Mouse (Mus musculus) left cerebral cortex, postnatal 10 days (tissue): ENCODE data around the gene Sytl5. TPM values are rescaled to one million over a fixed set of nuclear protein-coding genes. Genes with fewer than 3 reads are reported as not detected.

Experiments
- DNase-seq, 2 experiments: peaks; one replicate each; pipeline ENCODE4 v3.0.0; 2021 to 2022; ENCODE audit warnings: low spot score in 2 of 2, mixed read lengths in 1 of 2; ENCODE audit errors: extremely low spot score in 1 of 2
- intact Hi-C: fragments of 180-260 bp; cut with DNase I; formaldehyde crosslinking; loops from one replicate; pipeline ENCODE4 v1.15.1; 2025
- total RNA-seq, 2 experiments: library from RNA; stranded (reverse); gene quantifications; 2 replicates each; pipeline ENCODE4 v1.2.3; 2021

Gene Sytl5
- 1 to 10 TPM; 2.3 to 2.7 TPM for total RNA-seq

DNA sequence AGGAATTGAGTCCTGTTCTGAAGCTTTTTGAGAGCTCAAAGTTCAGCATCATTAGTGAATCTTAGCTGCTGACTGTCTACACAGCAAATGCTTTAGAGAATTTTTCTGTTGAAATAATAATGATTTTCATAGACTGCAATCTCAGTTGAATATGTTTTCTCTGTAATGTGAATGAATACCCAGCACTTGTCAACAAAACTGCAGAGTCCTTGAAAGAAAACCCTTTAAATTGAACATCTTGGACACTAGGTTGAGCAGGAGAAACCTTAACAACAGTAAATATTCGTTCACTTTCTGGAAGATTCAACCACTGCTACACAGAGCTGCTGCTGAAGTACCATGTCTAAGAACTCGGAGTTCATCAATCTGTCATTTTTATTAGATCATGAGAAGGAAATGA lies at the start of gene Sytl5:
Gene Sytl5, plus strand, starts transcription at position 301 of the 400 bp plus-strand sequence.
- intact Hi-C loops: no loop called here
- DNase-seq: no peak

DNA sequence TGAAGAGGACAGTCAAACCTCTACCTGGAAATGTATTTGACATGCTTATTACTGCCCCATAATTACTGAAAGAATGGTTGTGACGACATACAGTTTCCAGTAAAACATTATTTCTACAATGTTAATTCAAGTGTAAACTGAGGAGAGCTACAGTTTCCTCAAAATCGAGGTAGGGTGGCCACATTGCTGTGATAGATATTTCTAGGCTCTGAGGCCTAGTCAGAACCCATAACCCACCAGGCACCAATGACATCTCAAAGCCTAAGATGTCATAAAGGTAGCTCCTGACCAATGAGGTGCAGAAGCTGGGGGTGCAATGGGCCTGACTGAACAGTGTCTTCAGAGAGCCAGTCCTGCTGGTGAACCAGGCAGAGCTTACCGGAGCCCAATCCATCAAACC lies 38.8 kb upstream of the Sytl5 start, which contains the start of gene Hypm:
Gene Hypm, plus strand, starts transcription at position 301 of the 400 bp plus-strand sequence.
- intact Hi-C loops: no loop called here
- no peak for DNase-seq

DNA sequence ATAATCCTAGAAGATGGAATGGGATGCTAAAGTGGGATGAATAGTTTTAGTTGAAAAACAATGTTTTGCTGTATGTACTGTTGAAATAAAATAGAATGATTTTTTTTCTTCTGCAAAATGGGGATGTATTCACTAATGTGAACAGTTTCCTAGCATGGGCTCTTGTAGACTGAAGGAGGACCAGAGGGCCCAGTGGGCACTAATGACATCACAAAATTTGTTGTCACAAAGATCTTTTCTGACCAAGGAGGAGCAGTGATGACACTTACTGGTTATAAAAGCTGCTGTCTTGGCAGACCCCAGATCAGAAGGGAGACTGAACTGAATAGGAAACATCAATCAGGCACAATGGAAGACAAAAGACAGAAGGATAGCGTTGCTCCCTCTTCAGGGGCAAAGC lies 36.0 kb upstream of the Sytl5 start, which contains the start of gene H2al3:
Gene H2al3, plus strand, starts transcription at position 301 of the 400 bp plus-strand sequence.
- intact Hi-C loops: no loop called here
- DNase-seq: no peak

DNA sequence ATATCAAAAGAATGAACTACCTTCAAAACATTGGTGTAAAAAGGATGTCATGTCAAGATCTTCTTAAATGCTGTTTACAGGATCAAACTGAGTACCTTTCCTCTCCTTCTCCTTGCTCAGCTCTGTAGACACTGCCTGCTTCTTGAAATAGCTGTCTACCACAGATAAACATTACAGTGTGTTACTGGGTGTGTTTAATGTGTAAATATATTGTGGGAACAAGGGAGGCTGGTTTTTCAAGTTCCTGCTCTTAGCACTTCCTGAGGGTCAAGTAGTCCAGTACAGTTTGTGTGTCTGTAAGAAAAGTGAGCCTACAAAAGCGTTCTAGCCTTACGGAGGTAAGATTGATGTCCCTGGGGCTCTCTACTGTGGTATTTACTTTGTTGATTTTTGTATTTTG lies 23.6 kb upstream of the Sytl5 start:
- intact Hi-C loops: no loop called here

DNA sequence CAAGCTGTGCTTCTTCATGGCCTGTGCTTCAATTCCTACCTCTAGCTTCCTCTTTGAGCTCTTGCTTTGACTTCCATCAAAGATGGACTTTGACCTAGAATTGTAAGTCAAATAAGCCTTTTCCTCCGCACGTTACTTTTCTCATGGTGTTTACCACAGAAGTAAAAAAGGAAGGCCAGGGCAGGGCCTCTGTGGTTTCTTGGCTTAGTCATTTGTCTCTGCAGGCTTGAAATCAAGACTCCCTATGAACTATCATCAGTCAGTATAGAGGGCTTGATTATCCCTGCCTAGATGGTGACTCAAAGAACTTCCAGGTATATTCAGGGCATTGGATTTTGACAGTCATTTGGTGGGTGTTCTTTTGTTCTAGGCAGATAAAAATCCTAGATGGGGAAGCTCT lies 9.9 kb upstream of the Sytl5 start:
- DNase-seq: no peak
- intact Hi-C loops: no loop called here

More for the DNA sequence above, 23.6 kb upstream of the Sytl5 start:
- DNase-seq: no peak

DNA sequence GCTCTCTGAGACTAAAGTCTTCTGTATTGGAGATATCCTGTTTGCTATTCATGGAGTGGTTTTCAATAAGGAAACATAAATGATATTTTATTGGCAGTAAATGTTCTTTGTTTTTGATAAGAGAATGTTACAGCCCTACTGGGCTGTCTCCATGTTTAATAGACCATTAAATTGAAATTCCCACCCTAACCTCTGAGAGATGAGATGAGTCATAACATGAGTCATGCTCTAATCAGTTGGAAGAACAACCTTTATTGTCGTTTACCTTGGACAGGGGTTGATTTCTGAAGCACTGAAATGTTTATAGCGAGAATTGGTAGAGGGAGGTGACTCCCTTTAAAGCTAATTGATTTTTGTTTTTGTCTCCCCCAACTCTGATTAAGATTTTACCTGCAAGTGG lies 24.1 kb downstream of the Sytl5 start:
- intact Hi-C loops: no loop called here
- DNase-seq: no peak

DNA sequence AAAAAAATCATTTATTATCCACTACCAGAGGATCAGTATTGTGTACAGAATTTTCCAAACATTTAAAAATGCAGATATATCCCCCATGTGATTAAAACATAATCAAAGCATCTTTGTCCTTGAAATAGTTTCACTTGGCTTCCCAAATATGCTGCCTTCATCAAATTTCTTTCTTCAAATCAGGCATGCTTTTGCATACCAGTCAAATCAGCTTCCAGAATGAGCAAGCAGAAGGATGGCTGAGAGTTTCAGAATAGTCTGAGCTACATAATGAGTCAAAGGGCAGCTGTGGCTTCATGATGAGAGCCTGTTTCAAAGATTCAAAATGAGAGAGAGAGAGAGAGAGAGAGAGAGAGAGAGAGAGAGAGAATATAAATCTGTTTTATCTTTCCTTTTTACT lies 48.4 kb downstream of the Sytl5 start:
- DNase-seq: no peak
- intact Hi-C loops: no loop called here

DNA sequence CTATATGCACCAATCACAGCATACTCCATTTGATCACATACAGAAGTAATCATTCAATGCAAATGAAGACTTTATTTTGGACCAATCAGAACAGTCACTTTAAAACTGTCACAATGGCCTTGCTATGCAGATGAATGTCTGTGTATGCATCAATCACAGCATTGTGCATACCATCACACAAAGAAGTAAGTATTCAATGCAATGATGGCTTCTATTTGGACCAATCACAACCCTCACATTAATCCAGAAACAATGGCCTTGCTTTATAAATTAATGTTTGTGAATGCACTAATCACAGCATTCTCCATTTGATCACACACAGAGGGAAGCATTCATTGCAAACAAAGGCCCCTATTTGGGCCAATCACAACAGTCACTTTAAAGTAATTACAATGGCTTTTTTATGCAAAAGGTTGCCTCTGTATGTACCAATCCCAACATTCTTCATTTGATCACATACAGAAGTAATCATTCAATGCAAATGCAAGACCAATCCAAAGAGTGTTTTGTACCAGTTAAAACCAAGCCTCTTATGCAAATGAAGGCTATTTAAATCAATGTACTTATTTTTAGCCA lies 98.8 kb downstream of the Sytl5 start:
- no peak for DNase-seq
- intact Hi-C loops: no loop called here

DNA sequence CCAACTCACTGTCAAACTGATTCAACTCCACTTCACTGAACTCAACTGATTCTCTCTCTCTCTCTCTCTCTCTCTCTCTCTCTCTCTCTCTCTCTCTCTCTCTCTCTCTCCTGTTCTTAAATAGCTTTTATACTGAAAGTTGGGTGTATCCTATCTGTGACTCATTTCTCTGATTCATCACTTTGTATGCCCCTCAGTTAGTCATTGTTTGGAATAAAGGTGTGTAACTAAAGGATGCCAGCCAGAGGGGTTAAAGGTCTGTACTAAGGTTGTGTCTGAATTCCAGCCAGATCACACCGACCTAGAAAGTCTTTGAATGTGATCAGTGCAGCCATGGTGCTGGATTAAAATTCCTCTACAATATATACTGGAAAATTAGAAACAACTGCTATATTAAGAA lies 115.3 kb downstream of the Sytl5 start:
- DNase-seq: no peak
- intact Hi-C loops: no loop called here

DNA sequence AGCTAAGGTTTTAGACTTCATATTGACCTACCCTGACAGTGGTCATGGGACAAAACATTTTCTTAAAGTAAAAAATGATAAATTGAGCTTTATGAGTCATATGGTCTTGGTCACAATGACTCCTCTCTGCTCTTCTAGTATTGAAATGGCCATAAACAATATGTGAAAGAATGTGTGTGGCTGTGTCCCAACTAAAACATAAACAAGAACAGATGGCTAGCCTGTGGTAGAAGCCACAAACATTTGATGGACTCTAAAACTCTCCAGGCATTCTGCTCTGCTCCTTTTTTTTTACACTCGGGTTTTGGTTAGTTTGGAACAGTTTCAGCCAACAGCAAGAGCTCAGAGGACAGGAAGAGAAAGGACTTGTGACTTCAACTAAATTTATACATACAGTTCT lies 120.5 kb downstream of the Sytl5 start:
- no peak for DNase-seq
- intact Hi-C loops: no loop called here

DNA sequence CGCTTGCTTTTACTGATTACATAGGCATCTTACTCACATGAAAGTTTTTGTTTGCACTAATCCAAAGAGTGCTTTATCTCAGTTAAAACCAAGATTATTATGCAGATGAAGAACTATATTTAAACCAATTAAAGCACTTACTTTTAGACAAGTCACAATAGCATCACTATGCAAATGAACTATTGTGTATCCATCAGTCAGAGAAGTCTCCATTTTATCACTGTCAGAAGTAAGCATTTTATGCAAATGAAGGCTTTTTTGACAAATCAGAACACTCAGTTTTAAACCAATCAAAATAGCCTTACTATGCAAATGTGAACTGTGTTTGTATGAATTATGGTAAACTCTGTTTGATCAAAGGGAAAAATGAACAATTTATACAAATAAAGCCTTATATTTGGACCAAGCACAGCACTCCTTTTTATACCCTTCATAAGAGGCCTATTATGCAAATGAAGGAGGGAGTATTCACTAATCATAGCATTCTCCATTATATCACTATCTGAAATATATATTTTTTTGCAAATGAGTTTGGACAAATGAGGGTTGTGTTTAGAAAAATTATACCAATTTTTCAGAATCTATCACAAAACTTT lies 122.4 kb downstream of the Sytl5 start:
- DNase-seq: no peak
- intact Hi-C loops: no loop called here

DNA sequence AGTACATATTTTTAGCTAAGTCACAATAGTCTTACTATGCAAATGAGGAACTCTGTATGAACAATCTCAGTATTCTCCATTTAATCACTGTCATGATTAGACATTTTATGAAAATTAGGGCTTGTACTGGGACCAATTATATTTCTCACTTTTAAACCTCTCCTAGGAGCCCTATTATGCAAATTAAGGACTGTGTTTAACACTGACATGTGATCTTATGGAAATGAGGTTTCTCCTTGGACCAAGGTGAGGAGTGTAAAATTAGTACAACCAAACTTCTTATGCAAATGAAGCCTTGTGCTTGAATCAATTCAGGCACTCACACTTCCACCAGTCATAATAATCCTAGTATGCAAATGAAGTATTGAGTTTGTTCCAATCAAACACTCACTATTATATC lies 124.8 kb downstream of the Sytl5 start:
- DNase-seq: no peak
- intact Hi-C loops: no loop called here

DNA sequence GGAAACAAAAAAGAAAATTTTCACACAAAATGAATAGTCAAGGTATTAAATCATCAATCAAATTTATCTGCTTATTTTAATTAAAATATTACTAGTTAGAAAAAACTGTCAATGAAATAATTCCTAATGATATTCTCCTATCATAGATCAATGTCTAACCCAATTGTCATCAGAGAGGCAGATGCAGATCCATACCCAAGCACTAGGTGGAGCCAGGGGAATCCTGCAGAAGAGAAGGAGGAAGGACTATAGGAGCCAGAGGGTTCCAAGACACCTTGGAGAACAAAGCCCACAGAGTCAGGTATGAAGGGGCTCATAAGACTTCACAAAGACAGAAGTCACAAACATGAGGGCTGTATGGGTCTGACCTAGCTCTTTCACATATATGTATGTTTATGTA lies 149.2 kb downstream of the Sytl5 start:
- DNase-seq: no peak
- intact Hi-C loops: no loop called here

Other genes with a start within 250 kb of the Sytl5 start
- gene Dynlt3, start 222.6 kb upstream of the Sytl5 start, total RNA-seq: 100 to 1,000 TPM in 1 of 2 experiments, 10 to 100 TPM in 1; 97.5 to 108 TPM
- gene Hypm, start 38.7 kb upstream of the Sytl5 start, total RNA-seq: not detected
- gene H2al3, start 35.9 kb upstream of the Sytl5 start, total RNA-seq: not detected
- gene Srpx, start 232.1 kb downstream of the Sytl5 start, total RNA-seq: 1 to 10 TPM in 1 of 2 experiments, under 1 TPM in 1; 0.84 to 1.2 TPM